Mouse (Mus musculus) embryonic facial prominence, embryonic 13.5 days (tissue): ENCODE measurements around the gene Msi2. TPM values are rescaled to one million over a fixed set of nuclear protein-coding genes. Genes with fewer than 3 reads are reported as not detected.

ENCODE experiments used
- ATAC-seq: fragments of 200-750 bp; cut with Nextera tagmentation; 2 replicates; pipeline ENCODE4 v1.8.0; 2017; ENCODE audit warnings: low read depth; ENCODE audit not compliant: insufficient number of reproducible peaks, insufficient read depth, low FRiP score, low TSS enrichment
- H3K27ac ChIP-seq: fragments of 300-500 bp; sonication (generic); 2 replicates; pipeline ENCODE4 v1.5.1; 2015; ENCODE audit warnings: moderate library complexity, mild to moderate bottlenecking, inconsistent platforms
- H3K27me3 ChIP-seq: fragments of 300-500 bp; sonication (generic); 2 replicates; pipeline ENCODE4 v1.6.1; 2015; ENCODE audit warnings: mild to moderate bottlenecking, inconsistent platforms
- H3K36me3 ChIP-seq: fragments of 300-500 bp; sonication (generic); 2 replicates; pipeline ENCODE4 v1.6.1; 2015; ENCODE audit warnings: mild to moderate bottlenecking, inconsistent platforms
- H3K4me1 ChIP-seq: fragments of 300-500 bp; sonication (generic); 2 replicates; pipeline ENCODE4 v1.6.1; 2015; ENCODE audit warnings: inconsistent platforms
- H3K4me2 ChIP-seq: fragments of 300-500 bp; sonication (generic); 2 replicates; pipeline ENCODE4 v1.6.1; 2015; ENCODE audit warnings: moderate library complexity, mild to moderate bottlenecking, inconsistent platforms
- H3K4me3 ChIP-seq: fragments of 300-500 bp; sonication (generic); 2 replicates; pipeline ENCODE4 v1.5.1; 2015; ENCODE audit warnings: mild to moderate bottlenecking, inconsistent platforms
- H3K9ac ChIP-seq: fragments of 300-500 bp; sonication (generic); 2 replicates; pipeline ENCODE4 v1.6.1; 2015; ENCODE audit warnings: mild to moderate bottlenecking, inconsistent platforms
- H3K9me3 ChIP-seq: fragments of 300-500 bp; sonication (generic); 2 replicates; pipeline ENCODE4 v1.6.1; 2016; ENCODE audit warnings: inconsistent platforms
- WGBS: fragments of 180-500 bp; shearing (Covaris S2); methylation state at CpG from one replicate; pipeline ENCODE4 v1.1.7; 2015; ENCODE audit warnings: mixed read lengths; 5-methylcytosine and 5-hydroxymethylcytosine counted together
- polyA plus RNA-seq: library from polyadenylated mRNA; unstranded; fragments of >200 nt; fragmentation: Nextera tagmentation; extraction: Ambion mirVana; gene quantifications from 2 replicates; pipeline ENCODE4 v1.2.1, GENCODE M21; 2015

Msi2 gene
- polyA plus RNA-seq, 1 experiment from 2014 or later, result 18.7 TPM

GRCm38 (mm10) chr11:88436596-88436995 lies 281.7 kb downstream of the Msi2 start:
- 0 out of 2 replicates have a peak, but pooled peaks cover 3% of the 10 kb centered on the region for H3K36me3 ChIP-seq
- H3K4me3 ChIP-seq, result no peak overlapping the region
- ATAC-seq, result no peak
- 75% methylated on average over 2 of the region's 2 CpGs for WGBS
- H3K27me3 ChIP-seq, result no peaks in the 10 kb centered on the region
- no peaks in the 10 kb centered on the region for H3K9me3 ChIP-seq
- no peak overlapping the region for H3K9ac ChIP-seq
- H3K27ac ChIP-seq, result no peak overlapping the region
- H3K4me2 ChIP-seq, result no peak overlapping the region
- peaks cover 42% of the 10 kb centered on the region for H3K4me1 ChIP-seq

GRCm38 (mm10) chr11:88435543-88435942 lies 282.8 kb downstream of the Msi2 start:
- Histone ChIP-seq H3K4me3 (no peak overlapping the region), H3K4me1 (peaks cover 52% of the 10 kb centered on the region), H3K27ac (peak overlapping the region; percentile 22; the same call in 1 of the 2 replicates), H3K9ac (no peak overlapping the region), H3K27me3 (no peaks in the 10 kb centered on the region), H3K4me2 (no peak overlapping the region), H3K36me3 (no peaks in the 10 kb centered on the region), H3K9me3 (no peaks in the 10 kb centered on the region)
- no peak for ATAC-seq
- 60% methylated on average over 6 of the region's 6 CpGs for WGBS

DNA sequence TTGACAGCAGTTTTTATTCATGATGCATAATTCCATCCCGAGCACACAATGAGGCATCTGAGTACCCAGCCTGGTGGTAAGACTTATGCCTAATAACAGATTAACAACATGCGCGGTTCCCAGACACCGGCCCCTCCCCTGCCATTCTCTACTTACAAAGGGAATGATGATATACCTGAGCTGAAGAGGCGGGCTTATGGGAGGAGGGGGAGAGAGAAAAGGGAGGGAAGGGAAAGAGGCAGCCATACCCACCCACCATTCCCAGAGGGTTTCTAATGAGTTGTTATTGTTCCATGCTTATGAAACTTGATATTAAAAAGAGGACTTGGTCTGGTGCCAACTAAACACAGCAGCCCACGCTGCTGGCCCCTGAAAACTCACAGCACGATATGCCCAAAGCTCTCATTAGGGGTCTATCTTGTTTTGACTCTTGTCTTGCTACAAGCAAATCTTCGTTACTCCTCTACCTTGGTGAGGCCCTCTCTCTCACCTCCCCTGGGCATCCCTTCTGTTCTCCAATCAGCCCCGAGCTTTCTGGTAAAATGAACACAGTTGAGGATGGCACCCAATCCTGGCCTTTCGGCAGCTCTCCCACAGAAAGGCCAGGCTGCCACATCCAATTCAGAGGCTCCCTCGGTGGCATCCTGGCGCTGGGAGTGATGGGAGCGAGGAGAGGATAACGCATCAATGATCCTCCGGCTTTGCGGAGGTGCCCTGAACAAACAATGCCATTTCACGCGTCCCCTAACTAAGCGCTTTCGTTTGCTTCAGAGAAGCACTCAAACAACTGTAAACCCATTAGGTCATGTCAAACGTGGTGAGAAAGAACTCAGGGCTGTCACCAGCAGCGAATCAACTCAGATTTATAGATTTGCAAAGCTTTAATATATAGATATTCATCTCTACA lies 286.7 kb downstream of the Msi2 start:
- peak; percentile 69; the same call in 1 of the 2 replicates for ATAC-seq
- peaks cover 45% of the 10 kb centered on the region for H3K4me1 ChIP-seq

GRCm38 (mm10) chr11:88430292-88430691 lies 288.0 kb downstream of the Msi2 start:
- Histone ChIP-seq H3K4me2 (no peak overlapping the region), H3K36me3 (no peaks in the 10 kb centered on the region), H3K9ac (no peak overlapping the region), H3K4me3 (no peak overlapping the region), H3K9me3 (no peaks in the 10 kb centered on the region), H3K27ac (no peak overlapping the region), H3K27me3 (no peaks in the 10 kb centered on the region), H3K4me1 (peaks cover 45% of the 10 kb centered on the region)
- no peak for ATAC-seq
- whole genome bisulfite sequencing, result 88% methylated on average over 8 of the region's 8 CpGs

More for the DNA sequence above, 286.7 kb downstream of the Msi2 start:
- Histone ChIP-seq H3K9ac (no peak overlapping the region), H3K27ac (peak overlapping the region; percentile 48; the same call in 1 of the 2 replicates), H3K9me3 (no peaks in the 10 kb centered on the region), H3K36me3 (no peaks in the 10 kb centered on the region), H3K4me3 (no peak overlapping the region), H3K27me3 (no peaks in the 10 kb centered on the region), H3K4me2 (peak overlapping the region; percentile 16; the same call in 1 of the 2 replicates)
- WGBS, result 63% methylated on average over 22 of the region's 22 CpGs

DNA sequence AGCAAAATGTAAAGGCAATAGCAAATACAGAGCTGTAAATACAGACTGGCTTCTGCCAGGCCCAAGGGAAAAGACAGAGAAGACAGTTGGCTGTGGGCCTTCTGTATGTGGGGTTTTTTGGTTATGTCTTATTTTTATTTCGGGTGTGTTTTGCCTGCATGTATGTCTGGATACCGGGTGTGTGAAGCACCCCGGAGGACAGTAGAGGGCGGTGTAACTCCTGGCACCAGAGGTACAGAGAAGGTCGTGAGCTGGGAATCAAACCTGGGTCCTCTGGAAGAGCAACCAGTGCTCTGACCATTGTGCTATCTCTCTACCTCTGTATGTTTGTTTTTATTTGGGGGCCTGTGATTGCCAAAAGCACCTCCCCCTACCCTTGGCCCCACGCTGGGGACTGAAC lies 288.6 kb downstream of the Msi2 start:
- no peak overlapping the region for H3K9ac ChIP-seq
- H3K4me3 ChIP-seq, result no peak overlapping the region
- peaks cover 45% of the 10 kb centered on the region for H3K4me1 ChIP-seq
- ATAC-seq, result no peak
- H3K4me2 ChIP-seq, result no peak overlapping the region
- no peaks in the 10 kb centered on the region for H3K27me3 ChIP-seq
- no peaks in the 10 kb centered on the region for H3K9me3 ChIP-seq
- H3K36me3 ChIP-seq, result no peaks in the 10 kb centered on the region
- no peak overlapping the region for H3K27ac ChIP-seq
- WGBS, result 93% methylated on average over 6 of the region's 6 CpGs

- 12% methylated on average over 9 of the region's 9 CpGs for WGBS
- Histone ChIP-seq H3K9me3 (no peaks in the 10 kb centered on the region), H3K27me3 (no peaks in the 10 kb centered on the region), H3K4me2 (peak overlapping the region; percentile 31), H3K9ac (no peak overlapping the region), H3K27ac (peak overlapping the region; percentile 51), H3K4me1 (peaks cover 53% of the 10 kb centered on the region), H3K4me3 (no peak overlapping the region), H3K36me3 (no peaks in the 10 kb centered on the region)
- ATAC-seq, result peak; percentile 72
Observed at GRCm38 (mm10) chr11:88425631-88426101, 292.6 kb downstream of the Msi2 start.

DNA sequence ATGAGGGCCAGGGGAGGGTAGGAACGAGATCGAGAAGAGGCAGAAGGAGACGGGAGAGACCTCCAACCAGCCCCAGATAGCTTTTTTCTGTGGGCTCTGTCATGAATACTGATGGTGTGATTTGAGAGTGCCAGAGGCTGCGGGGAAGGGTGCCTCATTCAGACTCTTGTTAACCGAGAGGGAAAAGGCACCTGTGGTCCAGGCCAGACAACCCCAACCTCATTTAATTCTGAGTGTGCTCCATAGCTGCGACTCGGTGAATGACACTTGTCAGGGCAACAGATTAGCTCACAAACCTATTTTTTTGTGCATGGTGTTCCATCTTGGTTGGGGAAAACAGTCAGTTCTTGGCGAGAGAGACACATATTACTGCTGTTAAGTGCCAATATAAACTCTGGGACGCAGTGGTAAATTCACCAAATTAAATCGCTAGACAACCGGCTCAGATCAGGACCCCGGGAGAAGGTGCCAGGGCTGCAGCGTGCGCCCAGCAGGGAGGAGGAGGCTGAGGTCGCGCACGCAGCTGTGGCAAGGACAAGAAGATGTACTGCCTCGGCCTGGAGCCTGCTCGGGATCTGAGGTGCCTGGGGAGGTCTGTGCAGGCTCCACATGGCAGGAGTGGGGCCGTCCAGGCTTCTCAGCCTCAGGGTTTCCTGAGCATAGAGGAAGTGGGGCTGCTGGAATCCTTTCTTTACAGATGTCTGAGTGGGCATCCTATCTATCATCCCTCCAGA lies 294.1 kb downstream of the Msi2 start:
- Histone ChIP-seq H3K4me1 (peaks cover 60% of the 10 kb centered on the region), H3K9me3 (no peaks in the 10 kb centered on the region), H3K4me2 (no peak overlapping the region), H3K27ac (no peak overlapping the region), H3K4me3 (no peak overlapping the region), H3K9ac (no peak overlapping the region), H3K27me3 (no peaks in the 10 kb centered on the region), H3K36me3 (no peaks in the 10 kb centered on the region)
- 75% methylated on average over 20 of the region's 20 CpGs for WGBS
- ATAC-seq, result no peak

- no peak overlapping the region for H3K9ac ChIP-seq
- no peak overlapping the region for H3K4me3 ChIP-seq
- H3K36me3 ChIP-seq, result no peaks in the 10 kb centered on the region
- no peak for ATAC-seq
- WGBS, result 50% methylated on average over 9 of the region's 9 CpGs
- H3K4me2 ChIP-seq, result no peak overlapping the region
- no peaks in the 10 kb centered on the region for H3K27me3 ChIP-seq
- H3K4me1 ChIP-seq, result peaks cover 54% of the 10 kb centered on the region
- no peaks in the 10 kb centered on the region for H3K9me3 ChIP-seq
- H3K27ac ChIP-seq, result peak overlapping the region; percentile 62
Observed at GRCm38 (mm10) chr11:88421057-88421578, 297.2 kb downstream of the Msi2 start.

DNA sequence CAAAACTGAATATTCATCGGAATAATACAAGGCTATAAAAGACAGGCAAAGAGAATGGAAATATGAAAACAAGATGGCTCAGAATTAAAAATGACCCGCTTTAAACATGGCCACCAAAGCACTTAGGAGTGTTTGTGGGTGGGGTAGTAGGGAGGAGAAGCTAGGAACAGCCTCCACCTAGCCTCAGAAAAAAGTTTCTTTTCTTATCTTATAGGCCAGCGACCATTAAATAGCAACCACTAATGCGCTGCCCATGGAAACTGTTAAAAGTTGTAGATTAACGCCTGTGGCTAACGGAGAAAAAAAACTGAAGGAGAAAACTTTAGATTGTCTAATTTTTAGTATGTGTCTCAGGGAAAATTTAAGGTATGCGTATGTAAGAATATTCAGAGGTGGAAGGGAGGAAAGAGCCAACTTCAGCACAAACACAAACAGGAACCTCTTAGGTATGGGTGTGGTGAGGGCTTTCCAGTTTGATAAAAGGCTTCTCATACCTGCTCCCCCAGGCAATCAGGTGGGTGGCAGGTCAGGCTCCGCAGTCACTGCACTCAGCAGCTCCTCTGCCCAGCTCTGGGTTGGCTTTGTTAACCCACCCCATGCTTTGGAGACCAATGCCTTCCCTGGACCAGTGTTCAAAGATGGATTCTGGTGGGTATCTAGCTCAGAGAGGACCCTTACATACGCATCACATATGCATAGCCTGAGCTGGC lies 298.5 kb downstream of the Msi2 start:
- peaks cover 42% of the 10 kb centered on the region for H3K4me1 ChIP-seq
- H3K27ac ChIP-seq, result no peak overlapping the region

DNA sequence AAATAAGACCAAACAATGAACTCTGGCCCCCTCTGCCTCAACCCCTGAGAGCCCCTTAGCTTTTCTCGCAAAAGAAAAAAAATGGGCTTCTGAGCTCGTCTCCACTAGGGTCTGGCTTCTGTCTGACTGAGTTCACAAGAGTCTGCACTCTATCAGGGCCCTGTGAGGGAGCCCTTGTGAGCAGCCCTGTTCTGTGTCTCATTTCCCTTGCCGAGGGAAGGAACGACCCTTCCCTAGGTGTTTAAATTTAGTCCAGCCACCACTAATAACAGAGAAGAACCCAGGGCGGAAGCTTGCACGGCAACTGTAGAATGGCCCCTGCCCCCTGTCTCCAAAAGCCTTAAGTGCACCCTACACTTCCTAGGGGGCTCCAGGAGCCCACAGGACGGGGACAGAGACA lies 299.2 kb downstream of the Msi2 start:
- H3K4me1 ChIP-seq, result peaks cover 42% of the 10 kb centered on the region
- H3K4me3 ChIP-seq, result no peak overlapping the region
- H3K27me3 ChIP-seq, result no peaks in the 10 kb centered on the region
- H3K27ac ChIP-seq, result no peak overlapping the region
- H3K36me3 ChIP-seq, result no peaks in the 10 kb centered on the region
- ATAC-seq, result no peak
- no peaks in the 10 kb centered on the region for H3K9me3 ChIP-seq
- H3K9ac ChIP-seq, result no peak overlapping the region
- no peak overlapping the region for H3K4me2 ChIP-seq
- 36% methylated on average over 7 of the region's 7 CpGs for WGBS

More for the DNA sequence above, 298.5 kb downstream of the Msi2 start:
- no peak for ATAC-seq
- Histone ChIP-seq H3K27me3 (no peaks in the 10 kb centered on the region), H3K9ac (no peak overlapping the region), H3K9me3 (no peaks in the 10 kb centered on the region), H3K36me3 (no peaks in the 10 kb centered on the region), H3K4me2 (no peak overlapping the region), H3K4me3 (no peak overlapping the region)
- 86% methylated on average over 9 of the region's 9 CpGs for WGBS
